Mouse (Mus musculus) c-Kit-positive CD71-negative TER-119-negative erythroid progenitor cells, embryonic 14.5 days (primary cell): ENCODE results near the gene Mthfs.

Experiments used
- DNase-seq: peaks from one replicate; pipeline ENCODE4 v3.0.0-alpha.2; 2013; ENCODE audit warnings: low read depth

Mthfs gene

GRCm38 (mm10) chr9:89253400-89253799 lies 42.9 kb downstream of the Mthfs start:
- DNase-seq, result no peak

- no peak for DNase-seq
Measured at GRCm38 (mm10) chr9:89256556-89257335, 46.3 kb downstream of the Mthfs start.

- DNase-seq, result no peak
Measured at GRCm38 (mm10) chr9:89263968-89264367, 53.5 kb downstream of the Mthfs start.

GRCm38 (mm10) chr9:89264571-89264970 lies 54.1 kb downstream of the Mthfs start:
- no peak for DNase-seq

- DNase-seq, result no peak
Measured at GRCm38 (mm10) chr9:89267093-89267492, 56.6 kb downstream of the Mthfs start.

GRCm38 (mm10) chr9:89267572-89267971 lies 57.1 kb downstream of the Mthfs start:
- no peak for DNase-seq

- no peak for DNase-seq
Measured at GRCm38 (mm10) chr9:89270376-89270775, 59.9 kb downstream of the Mthfs start.

- no peak for DNase-seq
Measured at GRCm38 (mm10) chr9:89273766-89274165, 63.3 kb downstream of the Mthfs start.

- DNase-seq, result no peak
Measured at GRCm38 (mm10) chr9:89278207-89278606, 67.7 kb downstream of the Mthfs start.

- DNase-seq, result no peak
Measured at GRCm38 (mm10) chr9:89282374-89283068, 72.0 kb downstream of the Mthfs start.

GRCm38 (mm10) chr9:89288037-89288436 lies 77.6 kb downstream of the Mthfs start:
- DNase-seq, result no peak

GRCm38 (mm10) chr9:89293364-89293763 lies 82.9 kb downstream of the Mthfs start:
- no peak for DNase-seq

- DNase-seq, result no peak
Measured at GRCm38 (mm10) chr9:89294121-89294520, 83.6 kb downstream of the Mthfs start.

- no peak for DNase-seq
Measured at GRCm38 (mm10) chr9:89305637-89306036, 95.2 kb downstream of the Mthfs start.

- no peak for DNase-seq
Measured at GRCm38 (mm10) chr9:89308357-89309194, 98.1 kb downstream of the Mthfs start.

- no peak for DNase-seq
Measured at GRCm38 (mm10) chr9:89309195-89309535, 98.7 kb downstream of the Mthfs start.

GRCm38 (mm10) chr9:89311649-89312048 lies 101.2 kb downstream of the Mthfs start:
- DNase-seq, result no peak

GRCm38 (mm10) chr9:89373731-89374130 lies 163.3 kb downstream of the Mthfs start:
- DNase-seq, result no peak

GRCm38 (mm10) chr9:89374650-89375049 lies 164.2 kb downstream of the Mthfs start:
- no peak for DNase-seq

- DNase-seq, result no peak
Measured at GRCm38 (mm10) chr9:89403031-89403430, 192.6 kb downstream of the Mthfs start.
